Mouse (Mus musculus) monocyte, adult 5-6 weeks (primary cell): ENCODE results near the gene Ntm. TPM values are rescaled to one million over a fixed set of nuclear protein-coding genes. Genes with fewer than 3 reads are reported as not detected.

ENCODE experiments used
- ATAC-seq: fragments of 153-309, 156-312 bp; replicated peaks from 2 replicates; pipeline ENCODE4 v1.8.0; 2017; ENCODE audit warnings: mild to moderate bottlenecking; ENCODE audit not compliant: low TSS enrichment, insufficient number of reproducible peaks, severe bottlenecking, poor library complexity, low FRiP score
- total RNA-seq: library from RNA; stranded (forward); fragments of 200-1000, 200-491, 200-594 nt; gene quantifications from 3 replicates; pipeline ENCODE4 v1.2.3, GENCODE M21; 2017

The Ntm gene
- total RNA-seq, 1 experiment from 2014 or later: not detected

GRCm38 (mm10) chr9:29698276-29698675 lies 264.7 kb downstream of the Ntm start:
- ATAC-seq: no peak

- no peak for ATAC-seq
Observed at GRCm38 (mm10) chr9:29694151-29694550, 268.8 kb downstream of the Ntm start.

- no peak for ATAC-seq
Observed at GRCm38 (mm10) chr9:29691186-29691855, 271.6 kb downstream of the Ntm start.

GRCm38 (mm10) chr9:29682224-29682623 lies 280.7 kb downstream of the Ntm start:
- ATAC-seq: no peak

- ATAC-seq: no peak
Observed at GRCm38 (mm10) chr9:29680677-29681076, 282.3 kb downstream of the Ntm start.

- no peak for ATAC-seq
Observed at GRCm38 (mm10) chr9:29673911-29674310, 289.0 kb downstream of the Ntm start.

- ATAC-seq: no peak
Observed at GRCm38 (mm10) chr9:29671861-29672260, 291.1 kb downstream of the Ntm start.

- ATAC-seq: no peak
Observed at GRCm38 (mm10) chr9:29663286-29663685, 299.7 kb downstream of the Ntm start.

- ATAC-seq: no peak
Observed at GRCm38 (mm10) chr9:29661468-29662145, 301.3 kb downstream of the Ntm start.

- no peak for ATAC-seq
Observed at GRCm38 (mm10) chr9:29660059-29660613, 302.8 kb downstream of the Ntm start.

- no peak for ATAC-seq
Observed at GRCm38 (mm10) chr9:29657761-29658465, 305.0 kb downstream of the Ntm start.

GRCm38 (mm10) chr9:29654885-29655284 lies 308.1 kb downstream of the Ntm start:
- no peak for ATAC-seq

- ATAC-seq: no peak
Observed at GRCm38 (mm10) chr9:29653678-29654235, 309.2 kb downstream of the Ntm start.

- ATAC-seq: no peak
Observed at GRCm38 (mm10) chr9:29652854-29653253, 310.1 kb downstream of the Ntm start.

- no peak for ATAC-seq
Observed at GRCm38 (mm10) chr9:29651856-29652255, 311.1 kb downstream of the Ntm start.

GRCm38 (mm10) chr9:29651226-29651625 lies 311.7 kb downstream of the Ntm start:
- ATAC-seq: no peak

- ATAC-seq: no peak
Observed at GRCm38 (mm10) chr9:29650679-29651078, 312.3 kb downstream of the Ntm start.

GRCm38 (mm10) chr9:29650266-29650665 lies 312.7 kb downstream of the Ntm start:
- no peak for ATAC-seq

- ATAC-seq: no peak
Observed at GRCm38 (mm10) chr9:29648256-29648655, 314.7 kb downstream of the Ntm start.
